Mouse (Mus musculus) MEL (cell line): ENCODE results near the gene Mcub. TPM values are rescaled to one million over a fixed set of nuclear protein-coding genes. Genes with fewer than 3 reads are reported as not detected.
A peak's percentile ranks its signal among the peaks of the same experiment; 100 is the strongest.

Experiments used
- DNase-seq: peaks from one replicate; pipeline ENCODE4 v3.0.0; 2011; ENCODE audit warnings: low read depth, low spot score
- H3K27ac ChIP-seq: 2 replicates; pipeline ENCODE4 v1.5.1; 2012; ENCODE audit warnings: low read depth, mild to moderate bottlenecking, control low read depth, low read length, moderate library complexity; ENCODE audit not compliant: control insufficient read depth
- H3K27me3 ChIP-seq, 2 experiments: fragments of 150-350 bp in 1 of 2; sonication (generic) in 1 of 2; 2 replicates each; pipeline ENCODE4 v1.6.1; 2012; ENCODE audit warnings: low read length in 2 of 2, mild to moderate bottlenecking in 2 of 2, improper control_type of control experiment in 1 of 2, moderate library complexity in 1 of 2; ENCODE audit not compliant: insufficient read depth in 2 of 2, control insufficient read depth in 1 of 2
- H3K36me3 ChIP-seq, 2 experiments: 2 replicates each; pipeline ENCODE4 v1.6.1; 2012 to 2014; ENCODE audit warnings: low read length in 2 of 2, improper control_type of control experiment in 1 of 2, inconsistent platforms in 1 of 2, mild to moderate bottlenecking in 1 of 2; ENCODE audit not compliant: insufficient read depth in 2 of 2, control insufficient read depth in 1 of 2
- H3K4me1 ChIP-seq, 2 experiments: fragments of 150-350 bp in 1 of 2; sonication (generic) in 1 of 2; 2 replicates each; pipeline ENCODE4 v1.6.1; 2012; ENCODE audit warnings: low read length in 2 of 2, improper control_type of control experiment in 1 of 2, mild to moderate bottlenecking in 1 of 2; ENCODE audit not compliant: insufficient read depth in 2 of 2, control insufficient read depth in 1 of 2
- H3K4me3 ChIP-seq, 2 experiments: fragments of 150-350 bp in 1 of 2; sonication (generic) in 1 of 2; 2 replicates each; pipeline ENCODE4 v1.5.1; 2012; ENCODE audit warnings: low read depth in 2 of 2, low read length in 2 of 2, mild to moderate bottlenecking in 2 of 2, moderate library complexity in 2 of 2, control low read depth in 1 of 2, improper control_type of control experiment in 1 of 2; ENCODE audit not compliant: control insufficient read depth in 1 of 2, insufficient read depth in 1 of 2
- H3K79me2 ChIP-seq: 2 replicates; pipeline ENCODE4 v1.6.1; 2012; ENCODE audit warnings: mild to moderate bottlenecking, low read length, moderate library complexity; ENCODE audit not compliant: control insufficient read depth, poor library complexity, insufficient read depth
- H3K9ac ChIP-seq: 2 replicates; pipeline ENCODE4 v1.6.1; 2012; ENCODE audit warnings: low read depth, mild to moderate bottlenecking, control low read depth, low read length, moderate library complexity; ENCODE audit not compliant: control insufficient read depth, poor library complexity, severe bottlenecking
- H3K9me3 ChIP-seq: fragments of 150-350 bp; sonication (generic); replicated peaks from 2 replicates; pipeline ENCODE4 v1.6.1; 2012; ENCODE audit warnings: mild to moderate bottlenecking, low read length, improper control_type of control experiment, moderate library complexity; ENCODE audit not compliant: insufficient read depth
- BHLHE40 ChIP-seq: IDR thresholded peaks from 2 replicates; pipeline ENCODE4 v1.6.1; 2012; ENCODE audit warnings: low read depth, mild to moderate bottlenecking, inconsistent platforms, low read length, improper control_type of control experiment, borderline replicate concordance
- CHD1 ChIP-seq: IDR thresholded peaks from 2 replicates; pipeline ENCODE4 v1.6.1; 2012; ENCODE audit warnings: low read depth, mild to moderate bottlenecking, inconsistent platforms, low read length, improper control_type of control experiment
- CTCF ChIP-seq, 3 experiments: IDR thresholded peaks in 2 of 3; conservative IDR thresholded peaks in 1 of 3; 2 replicates each; pipeline ENCODE4 v1.5.1; 2011 to 2012; ENCODE audit warnings: low read length in 3 of 3, low read depth in 2 of 3, mild to moderate bottlenecking in 2 of 3, improper control_type of control experiment in 1 of 3, inconsistent platforms in 1 of 3, mixed read lengths in 1 of 3, moderate library complexity in 1 of 3; ENCODE audit not compliant: control insufficient read depth in 1 of 3, insufficient read depth in 1 of 3, poor library complexity in 1 of 3, severe bottlenecking in 1 of 3
- E2F4 ChIP-seq: IDR thresholded peaks from 2 replicates; pipeline ENCODE4 v1.6.1; 2011; ENCODE audit warnings: low read depth, low read length, improper control_type of control experiment, borderline replicate concordance
- ELF1 ChIP-seq: IDR thresholded peaks from 2 replicates; pipeline ENCODE4 v1.6.1; 2014; ENCODE audit warnings: low read depth, mild to moderate bottlenecking, inconsistent platforms, low read length, improper control_type of control experiment, moderate library complexity
- EP300 ChIP-seq, 2 experiments: IDR thresholded peaks; 2 replicates each; pipeline ENCODE4 v1.6.1; 2011; ENCODE audit warnings: improper control_type of control experiment in 2 of 2, low read length in 2 of 2, low read depth in 1 of 2, mild to moderate bottlenecking in 1 of 2
- ETS1 ChIP-seq: IDR thresholded peaks from 2 replicates; pipeline ENCODE4 v1.6.1; 2012; ENCODE audit warnings: low read depth, mild to moderate bottlenecking, inconsistent platforms, low read length, improper control_type of control experiment, moderate library complexity
- HCFC1 ChIP-seq: IDR thresholded peaks from 2 replicates; pipeline ENCODE4 v1.6.1; 2012; ENCODE audit warnings: low read depth, mild to moderate bottlenecking, inconsistent platforms, low read length, improper control_type of control experiment, moderate library complexity
- JUND ChIP-seq: IDR thresholded peaks from 2 replicates; pipeline ENCODE4 v1.6.1; 2011; ENCODE audit warnings: low read depth, mild to moderate bottlenecking, improper control_type of control experiment, low read length
- KAT2A ChIP-seq: conservative IDR thresholded peaks from 2 replicates; pipeline ENCODE4 v1.6.1; 2012; ENCODE audit warnings: low read depth, low read length, improper control_type of control experiment, inconsistent platforms
- MAFK ChIP-seq: IDR thresholded peaks from 2 replicates; pipeline ENCODE4 v1.6.1; 2011; ENCODE audit warnings: low read depth, mild to moderate bottlenecking, low read length, improper control_type of control experiment, borderline replicate concordance
- MAX ChIP-seq: IDR thresholded peaks from 2 replicates; pipeline ENCODE4 v1.6.1; 2011; ENCODE audit warnings: low read length, improper control_type of control experiment
- MAZ ChIP-seq: IDR thresholded peaks from 2 replicates; pipeline ENCODE4 v1.6.1; 2012; ENCODE audit warnings: low read depth, mild to moderate bottlenecking, inconsistent platforms, low read length, improper control_type of control experiment
- MEF2A ChIP-seq: IDR thresholded peaks from 2 replicates; pipeline ENCODE4 v1.6.1; 2014; ENCODE audit warnings: low read depth, mild to moderate bottlenecking, inconsistent platforms, low read length, improper control_type of control experiment; ENCODE audit not compliant: poor library complexity, insufficient replicate concordance, severe bottlenecking; ENCODE audit errors: extremely low read depth
- MXI1 ChIP-seq: IDR thresholded peaks from 2 replicates; pipeline ENCODE4 v1.6.1; 2011; ENCODE audit warnings: mild to moderate bottlenecking, low read depth, low read length, improper control_type of control experiment
- MYB ChIP-seq: IDR thresholded peaks from 2 replicates; pipeline ENCODE4 v1.6.1; 2011; ENCODE audit warnings: mild to moderate bottlenecking, low read depth, low read length, improper control_type of control experiment
- MYC ChIP-seq: IDR thresholded peaks from 2 replicates; pipeline ENCODE4 v1.6.1; 2011; ENCODE audit warnings: low read depth, mild to moderate bottlenecking, low read length, improper control_type of control experiment, moderate library complexity
- NELFE ChIP-seq: IDR thresholded peaks from 2 replicates; pipeline ENCODE4 v1.6.1; 2011; ENCODE audit warnings: low read depth, low read length, improper control_type of control experiment
- NRF1 ChIP-seq: IDR thresholded peaks from 2 replicates; pipeline ENCODE4 v1.6.1; 2014; ENCODE audit warnings: low read depth, mild to moderate bottlenecking, inconsistent platforms, low read length, improper control_type of control experiment, moderate library complexity; ENCODE audit not compliant: poor library complexity, insufficient read depth, severe bottlenecking
- POLR2A ChIP-seq, 2 experiments: IDR thresholded peaks; 2 replicates each; pipeline ENCODE4 v1.6.1; 2011 to 2012; ENCODE audit warnings: low read length in 2 of 2, mild to moderate bottlenecking in 2 of 2, control low read depth in 1 of 2, improper control_type of control experiment in 1 of 2, low read depth in 1 of 2, moderate library complexity in 1 of 2; ENCODE audit not compliant: control insufficient read depth in 1 of 2, insufficient read depth in 1 of 2, poor library complexity in 1 of 2
- POLR2AphosphoS2 ChIP-seq: IDR thresholded peaks from 2 replicates; pipeline ENCODE4 v1.6.1; 2011; ENCODE audit warnings: low read length, improper control_type of control experiment
- POLR2AphosphoS5 ChIP-seq: IDR thresholded peaks from 2 replicates; pipeline ENCODE4 v1.6.1; 2012; ENCODE audit warnings: low read depth, borderline replicate concordance, mild to moderate bottlenecking, inconsistent platforms, low read length, moderate library complexity, mixed read lengths
- RAD21 ChIP-seq: IDR thresholded peaks from 2 replicates; pipeline ENCODE4 v1.6.1; 2011; ENCODE audit warnings: mild to moderate bottlenecking, low read depth, low read length, improper control_type of control experiment
- RCOR1 ChIP-seq: IDR thresholded peaks from 2 replicates; pipeline ENCODE4 v1.6.1; 2012; ENCODE audit warnings: low read depth, mild to moderate bottlenecking, inconsistent platforms, low read length, improper control_type of control experiment
- SIN3A ChIP-seq: IDR thresholded peaks from 2 replicates; pipeline ENCODE4 v1.6.1; 2012; ENCODE audit warnings: low read length, improper control_type of control experiment, inconsistent platforms
- SMC3 ChIP-seq: IDR thresholded peaks from 2 replicates; pipeline ENCODE4 v1.6.1; 2011; ENCODE audit warnings: low read depth, low read length, improper control_type of control experiment
- TAL1 ChIP-seq: IDR thresholded peaks from 2 replicates; pipeline ENCODE4 v1.6.1; 2012; ENCODE audit warnings: mild to moderate bottlenecking, inconsistent platforms, low read length, moderate library complexity, mixed read lengths
- TBP ChIP-seq: IDR thresholded peaks from 2 replicates; pipeline ENCODE4 v1.8.0; 2011; ENCODE audit warnings: low read depth, low read length, improper control_type of control experiment
- TCF12 ChIP-seq: IDR thresholded peaks from 2 replicates; pipeline ENCODE4 v1.6.1; 2014; ENCODE audit warnings: low read depth, mild to moderate bottlenecking, inconsistent platforms, low read length, improper control_type of control experiment, moderate library complexity
- UBTF ChIP-seq: IDR thresholded peaks from 2 replicates; pipeline ENCODE4 v1.6.1; 2012; ENCODE audit warnings: low read depth, mild to moderate bottlenecking, inconsistent platforms, low read length, improper control_type of control experiment, moderate library complexity, borderline replicate concordance; ENCODE audit not compliant: insufficient read depth
- USF1 ChIP-seq: IDR thresholded peaks from 2 replicates; pipeline ENCODE4 v1.6.1; 2014; ENCODE audit warnings: low read depth, mild to moderate bottlenecking, inconsistent platforms, low read length, improper control_type of control experiment, moderate library complexity
- USF2 ChIP-seq, 2 experiments: IDR thresholded peaks; 2 replicates each; pipeline ENCODE4 v1.6.1; 2011 to 2012; ENCODE audit warnings: improper control_type of control experiment in 2 of 2, low read length in 2 of 2, borderline replicate concordance in 1 of 2, inconsistent platforms in 1 of 2, low read depth in 1 of 2, mild to moderate bottlenecking in 1 of 2; ENCODE audit not compliant: insufficient read depth in 1 of 2
- ZKSCAN1 ChIP-seq: IDR thresholded peaks from 2 replicates; pipeline ENCODE4 v1.6.1; 2012; ENCODE audit warnings: low read depth, mild to moderate bottlenecking, inconsistent platforms, low read length, improper control_type of control experiment, moderate library complexity
- ZMIZ1 ChIP-seq: IDR thresholded peaks from 2 replicates; pipeline ENCODE4 v1.6.1; 2012; ENCODE audit warnings: low read depth, mild to moderate bottlenecking, inconsistent platforms, low read length, improper control_type of control experiment, moderate library complexity
- polyA plus RNA-seq, 2 experiments: library from polyadenylated mRNA; stranded (reverse) in 1 of 2; unstranded in 1 of 2; fragments of >175 nt in 1 of 2; fragments of >200 nt in 1 of 2; gene quantifications; 2 replicates each; pipeline versions ENCODE4 v1.2.1 to v1.2.4; 2012; ENCODE audit warnings: low replicate concordance in 2 of 2, low read depth in 1 of 2; ENCODE audit not compliant: insufficient read length in 2 of 2, insufficient read depth in 1 of 2, missing spikeins in 1 of 2
- total RNA-seq: library from RNA; depleted of rRNA; stranded (reverse); fragments of 300-350 nt; gene quantifications from 2 replicates; pipeline ENCODE4 v1.2.3, GENCODE M21; 2012

Mcub gene
- total and polyA plus RNA-seq, 3 experiments = not detected

DNA sequence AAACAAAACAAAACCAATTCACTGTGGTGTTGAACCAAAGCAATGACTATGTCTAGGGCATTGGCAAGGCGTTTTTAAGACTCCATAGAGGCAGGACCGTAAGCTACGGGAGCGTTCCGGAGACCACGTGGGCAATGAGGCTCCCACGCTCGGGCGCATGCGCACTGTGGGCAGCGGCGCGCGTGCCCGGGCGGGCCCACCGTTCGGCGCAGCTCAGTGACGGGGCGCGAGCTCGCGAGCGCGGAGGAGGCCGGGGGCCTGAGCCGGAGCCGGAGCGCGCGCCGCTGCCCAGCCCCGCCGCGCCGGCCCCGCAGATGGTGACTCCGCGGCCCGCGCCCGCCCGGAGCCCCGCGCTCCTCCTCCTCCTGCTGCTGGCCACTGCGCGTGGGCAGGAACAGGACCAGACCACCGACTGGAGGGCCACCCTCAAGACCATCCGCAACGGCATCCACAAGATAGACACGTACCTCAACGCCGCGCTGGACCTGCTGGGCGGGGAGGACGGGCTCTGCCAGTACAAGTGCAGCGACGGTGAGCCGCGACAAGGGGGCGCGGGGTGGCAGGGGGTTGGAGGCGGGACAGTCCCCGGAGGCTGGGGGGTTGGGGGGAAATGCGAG lies 91.5 kb downstream of the Mcub start, which contains the start of gene Pla2g12a:
Pla2g12a (plus strand) TSS at position 202 of the 617 bp plus-strand sequence.
- peak; percentile 92 for DNase-seq
- no peaks in the 10 kb centered on the region for H3K9me3 ChIP-seq
- H3K4me3 ChIP-seq = peak within 1 kb of the TSS; percentile 77 to 89
- H3K4me1 ChIP-seq = peaks cover 11 to 35% of the 10 kb centered on the region in 2 experiments
- peaks cover under 1 to 20% of the 10 kb centered on the region in 2 experiments for H3K36me3 ChIP-seq
- H3K79me2 ChIP-seq = peaks cover 32% of the 10 kb centered on the region
- H3K27me3 ChIP-seq = no peaks in the 10 kb centered on the region
- TF ChIP-seq ZMIZ1 = no peak
- TF ChIP-seq SIN3A = peak; percentile 75
- TF ChIP-seq MAX = peak; percentile 98
- peak; percentile 80 for TF ChIP-seq NELFE
- TF ChIP-seq USF1 = peak; percentile 97
- no peak for TF ChIP-seq CHD1
- no peak for TF ChIP-seq MAZ
- no peak for TF ChIP-seq RAD21
- peak; percentile 70 for TF ChIP-seq HCFC1
- TF ChIP-seq RCOR1 = no peak
- TF ChIP-seq UBTF = 0 out of 2 replicates have a peak, but pooled peaks have one; percentile 29
- no peak for TF ChIP-seq TAL1
- peak; percentile 54 for TF ChIP-seq TBP
- peak; percentile 56; the same call in 1 of the 2 replicates for TF ChIP-seq POLR2AphosphoS2
- TF ChIP-seq POLR2AphosphoS5 = no peak
- 0 out of 2 replicates have a peak, but pooled peaks have one; percentile 24 for TF ChIP-seq TCF12
- no peak for TF ChIP-seq ETS1
- TF ChIP-seq SMC3 = no peak
- no peak for TF ChIP-seq EP300 (IDR thresholded peaks at IDR 0.05; ENCODE audit: low read depth in 1 of 2, low read length in 2 of 2)
- no peak for TF ChIP-seq ELF1
- TF ChIP-seq MYC = peak; percentile 97
- no peak for TF ChIP-seq MAFK
- no peak for TF ChIP-seq CTCF (IDR thresholded peaks at IDR 0.05 in 2 of 3, conservative IDR thresholded peaks at IDR 0.05 in 1 of 3; ENCODE audit: control insufficient read depth in 1 of 3, insufficient read depth in 1 of 3, low read depth in 2 of 3, low read length in 3 of 3, poor library complexity in 1 of 3, severe bottlenecking in 1 of 3)
- peak; percentile 48 to 74 for TF ChIP-seq POLR2A (IDR thresholded peaks at IDR 0.05; ENCODE audit: control insufficient read depth in 1 of 2, insufficient read depth in 1 of 2, low read depth in 1 of 2, low read length in 2 of 2, poor library complexity in 1 of 2)
- TF ChIP-seq MXI1 = peak; percentile 95
- no peak for TF ChIP-seq ZKSCAN1
- peak; percentile 33 to 78; a peak in 3 of 4 replicates for TF ChIP-seq USF2 (IDR thresholded peaks at IDR 0.05; ENCODE audit: borderline replicate concordance in 1 of 2, insufficient read depth in 1 of 2, low read depth in 1 of 2, low read length in 2 of 2)
- no peak; the same call in 1 of the 2 replicates for TF ChIP-seq KAT2A
- no peak for TF ChIP-seq E2F4
- TF ChIP-seq BHLHE40 = peak; percentile 22; the same call in 1 of the 2 replicates
- no peak for TF ChIP-seq MEF2A
- TF ChIP-seq MYB = no peak
- no peak for TF ChIP-seq JUND
- TF ChIP-seq NRF1 = peak; percentile 93
- peak within 1 kb of the TSS; percentile 91 for H3K9ac ChIP-seq
- H3K27ac ChIP-seq = peak within 1 kb of the TSS; percentile 53
